Mouse (Mus musculus) T-cell, adult 2 months (primary cell): ENCODE measurements around the gene Cox7a2l.

Experiments
- DNase-seq: peaks from one replicate; pipeline ENCODE4 v3.0.0; 2022; ENCODE audit warnings: low spot score

Cox7a2l gene

GRCm38 (mm10) chr17:83526624-83527532 is 9.7 kb upstream of the Cox7a2l start:
- DNase-seq = peak; percentile 79

- peak; percentile 7 for DNase-seq
Observed at GRCm38 (mm10) chr17:83526091-83526561, 9.0 kb upstream of the Cox7a2l start.

- DNase-seq = peak; percentile 35
Observed at GRCm38 (mm10) chr17:83525596-83525995, 8.5 kb upstream of the Cox7a2l start.

GRCm38 (mm10) chr17:83524753-83525152 is 7.6 kb upstream of the Cox7a2l start:
- no peak for DNase-seq

GRCm38 (mm10) chr17:83522590-83523379 is 5.7 kb upstream of the Cox7a2l start:
- DNase-seq = no peak

- no peak for DNase-seq
Observed at GRCm38 (mm10) chr17:83521881-83522280, 4.8 kb upstream of the Cox7a2l start.

GRCm38 (mm10) chr17:83514213-83514701 is 2.9 kb downstream of the Cox7a2l start:
- DNase-seq = peak; percentile 91

- peak; percentile 1 for DNase-seq
Observed at GRCm38 (mm10) chr17:83513655-83514212, 3.4 kb downstream of the Cox7a2l start.

GRCm38 (mm10) chr17:83512130-83512529 is 5.0 kb downstream of the Cox7a2l start:
- no peak for DNase-seq

GRCm38 (mm10) chr17:83503693-83504092 is 13.4 kb downstream of the Cox7a2l start:
- no peak for DNase-seq

- no peak for DNase-seq
Observed at GRCm38 (mm10) chr17:83499692-83500091, 17.4 kb downstream of the Cox7a2l start.

GRCm38 (mm10) chr17:83498889-83499288 is 18.2 kb downstream of the Cox7a2l start:
- DNase-seq = no peak

- DNase-seq = no peak
Observed at GRCm38 (mm10) chr17:83487762-83488161, 29.4 kb downstream of the Cox7a2l start.

GRCm38 (mm10) chr17:83483784-83484183 is 33.3 kb downstream of the Cox7a2l start:
- DNase-seq = no peak

- no peak for DNase-seq
Observed at GRCm38 (mm10) chr17:83482817-83483536, 34.2 kb downstream of the Cox7a2l start.

GRCm38 (mm10) chr17:83481551-83481950 is 35.6 kb downstream of the Cox7a2l start:
- DNase-seq = no peak

GRCm38 (mm10) chr17:83477089-83477488 is 40.0 kb downstream of the Cox7a2l start:
- no peak for DNase-seq

GRCm38 (mm10) chr17:83469586-83469985 is 47.5 kb downstream of the Cox7a2l start:
- no peak for DNase-seq

GRCm38 (mm10) chr17:83466697-83467251 is 50.4 kb downstream of the Cox7a2l start:
- no peak for DNase-seq

GRCm38 (mm10) chr17:83465969-83466368 is 51.2 kb downstream of the Cox7a2l start:
- no peak for DNase-seq

- peak; percentile 35 for DNase-seq
Observed at GRCm38 (mm10) chr17:83457271-83457670, 59.9 kb downstream of the Cox7a2l start.
